Mouse (Mus musculus) MEL (cell line): ENCODE results near the gene Ppip5k2. TPM values are rescaled to one million over a fixed set of nuclear protein-coding genes. Genes with fewer than 3 reads are reported as not detected.

Experiments used
- DNase-seq: peaks from one replicate; pipeline ENCODE4 v3.0.0; 2011; ENCODE audit warnings: low read depth, low spot score
- H3K27ac ChIP-seq: 2 replicates; pipeline ENCODE4 v1.5.1; 2012; ENCODE audit warnings: low read depth, mild to moderate bottlenecking, control low read depth, low read length, moderate library complexity; ENCODE audit not compliant: control insufficient read depth
- H3K27me3 ChIP-seq, 2 experiments: fragments of 150-350 bp in 1 of 2; sonication (generic) in 1 of 2; 2 replicates each; pipeline ENCODE4 v1.6.1; 2012; ENCODE audit warnings: low read length in 2 of 2, mild to moderate bottlenecking in 2 of 2, improper control_type of control experiment in 1 of 2, moderate library complexity in 1 of 2; ENCODE audit not compliant: insufficient read depth in 2 of 2, control insufficient read depth in 1 of 2
- H3K36me3 ChIP-seq, 2 experiments: 2 replicates each; pipeline ENCODE4 v1.6.1; 2012 to 2014; ENCODE audit warnings: low read length in 2 of 2, improper control_type of control experiment in 1 of 2, inconsistent platforms in 1 of 2, mild to moderate bottlenecking in 1 of 2; ENCODE audit not compliant: insufficient read depth in 2 of 2, control insufficient read depth in 1 of 2
- H3K4me1 ChIP-seq, 2 experiments: fragments of 150-350 bp in 1 of 2; sonication (generic) in 1 of 2; 2 replicates each; pipeline ENCODE4 v1.6.1; 2012; ENCODE audit warnings: low read length in 2 of 2, improper control_type of control experiment in 1 of 2, mild to moderate bottlenecking in 1 of 2; ENCODE audit not compliant: insufficient read depth in 2 of 2, control insufficient read depth in 1 of 2
- H3K4me3 ChIP-seq, 2 experiments: fragments of 150-350 bp in 1 of 2; sonication (generic) in 1 of 2; 2 replicates each; pipeline ENCODE4 v1.5.1; 2012; ENCODE audit warnings: low read depth in 2 of 2, low read length in 2 of 2, mild to moderate bottlenecking in 2 of 2, moderate library complexity in 2 of 2, control low read depth in 1 of 2, improper control_type of control experiment in 1 of 2; ENCODE audit not compliant: control insufficient read depth in 1 of 2, insufficient read depth in 1 of 2
- H3K79me2 ChIP-seq: 2 replicates; pipeline ENCODE4 v1.6.1; 2012; ENCODE audit warnings: mild to moderate bottlenecking, low read length, moderate library complexity; ENCODE audit not compliant: control insufficient read depth, poor library complexity, insufficient read depth
- H3K9ac ChIP-seq: 2 replicates; pipeline ENCODE4 v1.6.1; 2012; ENCODE audit warnings: low read depth, mild to moderate bottlenecking, control low read depth, low read length, moderate library complexity; ENCODE audit not compliant: control insufficient read depth, poor library complexity, severe bottlenecking
- H3K9me3 ChIP-seq: fragments of 150-350 bp; sonication (generic); replicated peaks from 2 replicates; pipeline ENCODE4 v1.6.1; 2012; ENCODE audit warnings: mild to moderate bottlenecking, low read length, improper control_type of control experiment, moderate library complexity; ENCODE audit not compliant: insufficient read depth
- BHLHE40 ChIP-seq: IDR thresholded peaks from 2 replicates; pipeline ENCODE4 v1.6.1; 2012; ENCODE audit warnings: low read depth, mild to moderate bottlenecking, inconsistent platforms, low read length, improper control_type of control experiment, borderline replicate concordance
- CHD1 ChIP-seq: IDR thresholded peaks from 2 replicates; pipeline ENCODE4 v1.6.1; 2012; ENCODE audit warnings: low read depth, mild to moderate bottlenecking, inconsistent platforms, low read length, improper control_type of control experiment
- CHD2 ChIP-seq: IDR thresholded peaks from 2 replicates; pipeline ENCODE4 v1.6.1; 2011; ENCODE audit warnings: low read length, improper control_type of control experiment
- E2F4 ChIP-seq: IDR thresholded peaks from 2 replicates; pipeline ENCODE4 v1.6.1; 2011; ENCODE audit warnings: low read depth, low read length, improper control_type of control experiment, borderline replicate concordance
- ELF1 ChIP-seq: IDR thresholded peaks from 2 replicates; pipeline ENCODE4 v1.6.1; 2014; ENCODE audit warnings: low read depth, mild to moderate bottlenecking, inconsistent platforms, low read length, improper control_type of control experiment, moderate library complexity
- EP300 ChIP-seq, 2 experiments: IDR thresholded peaks; 2 replicates each; pipeline ENCODE4 v1.6.1; 2011; ENCODE audit warnings: improper control_type of control experiment in 2 of 2, low read length in 2 of 2, low read depth in 1 of 2, mild to moderate bottlenecking in 1 of 2
- ETS1 ChIP-seq: IDR thresholded peaks from 2 replicates; pipeline ENCODE4 v1.6.1; 2012; ENCODE audit warnings: low read depth, mild to moderate bottlenecking, inconsistent platforms, low read length, improper control_type of control experiment, moderate library complexity
- GABPA ChIP-seq: IDR thresholded peaks from 2 replicates; pipeline ENCODE4 v1.6.1; 2012; ENCODE audit warnings: low read depth, mild to moderate bottlenecking, inconsistent platforms, low read length, improper control_type of control experiment, moderate library complexity
- GATA1 ChIP-seq: IDR thresholded peaks from 2 replicates; pipeline ENCODE4 v1.6.1; 2011; ENCODE audit warnings: low read depth, low read length, improper control_type of control experiment
- HCFC1 ChIP-seq: IDR thresholded peaks from 2 replicates; pipeline ENCODE4 v1.6.1; 2012; ENCODE audit warnings: low read depth, mild to moderate bottlenecking, inconsistent platforms, low read length, improper control_type of control experiment, moderate library complexity
- JUND ChIP-seq: IDR thresholded peaks from 2 replicates; pipeline ENCODE4 v1.6.1; 2011; ENCODE audit warnings: low read depth, mild to moderate bottlenecking, improper control_type of control experiment, low read length
- KAT2A ChIP-seq: conservative IDR thresholded peaks from 2 replicates; pipeline ENCODE4 v1.6.1; 2012; ENCODE audit warnings: low read depth, low read length, improper control_type of control experiment, inconsistent platforms
- MAFK ChIP-seq: IDR thresholded peaks from 2 replicates; pipeline ENCODE4 v1.6.1; 2011; ENCODE audit warnings: low read depth, mild to moderate bottlenecking, low read length, improper control_type of control experiment, borderline replicate concordance
- MAX ChIP-seq: IDR thresholded peaks from 2 replicates; pipeline ENCODE4 v1.6.1; 2011; ENCODE audit warnings: low read length, improper control_type of control experiment
- MAZ ChIP-seq: IDR thresholded peaks from 2 replicates; pipeline ENCODE4 v1.6.1; 2012; ENCODE audit warnings: low read depth, mild to moderate bottlenecking, inconsistent platforms, low read length, improper control_type of control experiment
- MEF2A ChIP-seq: IDR thresholded peaks from 2 replicates; pipeline ENCODE4 v1.6.1; 2014; ENCODE audit warnings: low read depth, mild to moderate bottlenecking, inconsistent platforms, low read length, improper control_type of control experiment; ENCODE audit not compliant: poor library complexity, insufficient replicate concordance, severe bottlenecking; ENCODE audit errors: extremely low read depth
- MXI1 ChIP-seq: IDR thresholded peaks from 2 replicates; pipeline ENCODE4 v1.6.1; 2011; ENCODE audit warnings: mild to moderate bottlenecking, low read depth, low read length, improper control_type of control experiment
- MYB ChIP-seq: IDR thresholded peaks from 2 replicates; pipeline ENCODE4 v1.6.1; 2011; ENCODE audit warnings: mild to moderate bottlenecking, low read depth, low read length, improper control_type of control experiment
- MYC ChIP-seq: IDR thresholded peaks from 2 replicates; pipeline ENCODE4 v1.6.1; 2011; ENCODE audit warnings: low read depth, mild to moderate bottlenecking, low read length, improper control_type of control experiment, moderate library complexity
- NELFE ChIP-seq: IDR thresholded peaks from 2 replicates; pipeline ENCODE4 v1.6.1; 2011; ENCODE audit warnings: low read depth, low read length, improper control_type of control experiment
- NRF1 ChIP-seq: IDR thresholded peaks from 2 replicates; pipeline ENCODE4 v1.6.1; 2014; ENCODE audit warnings: low read depth, mild to moderate bottlenecking, inconsistent platforms, low read length, improper control_type of control experiment, moderate library complexity; ENCODE audit not compliant: poor library complexity, insufficient read depth, severe bottlenecking
- POLR2A ChIP-seq, 2 experiments: IDR thresholded peaks; 2 replicates each; pipeline ENCODE4 v1.6.1; 2011 to 2012; ENCODE audit warnings: low read length in 2 of 2, mild to moderate bottlenecking in 2 of 2, control low read depth in 1 of 2, improper control_type of control experiment in 1 of 2, low read depth in 1 of 2, moderate library complexity in 1 of 2; ENCODE audit not compliant: control insufficient read depth in 1 of 2, insufficient read depth in 1 of 2, poor library complexity in 1 of 2
- POLR2AphosphoS2 ChIP-seq: IDR thresholded peaks from 2 replicates; pipeline ENCODE4 v1.6.1; 2011; ENCODE audit warnings: low read length, improper control_type of control experiment
- POLR2AphosphoS5 ChIP-seq: IDR thresholded peaks from 2 replicates; pipeline ENCODE4 v1.6.1; 2012; ENCODE audit warnings: low read depth, borderline replicate concordance, mild to moderate bottlenecking, inconsistent platforms, low read length, moderate library complexity, mixed read lengths
- RAD21 ChIP-seq: IDR thresholded peaks from 2 replicates; pipeline ENCODE4 v1.6.1; 2011; ENCODE audit warnings: mild to moderate bottlenecking, low read depth, low read length, improper control_type of control experiment
- RCOR1 ChIP-seq: IDR thresholded peaks from 2 replicates; pipeline ENCODE4 v1.6.1; 2012; ENCODE audit warnings: low read depth, mild to moderate bottlenecking, inconsistent platforms, low read length, improper control_type of control experiment
- SIN3A ChIP-seq: IDR thresholded peaks from 2 replicates; pipeline ENCODE4 v1.6.1; 2012; ENCODE audit warnings: low read length, improper control_type of control experiment, inconsistent platforms
- SMC3 ChIP-seq: IDR thresholded peaks from 2 replicates; pipeline ENCODE4 v1.6.1; 2011; ENCODE audit warnings: low read depth, low read length, improper control_type of control experiment
- TAL1 ChIP-seq: IDR thresholded peaks from 2 replicates; pipeline ENCODE4 v1.6.1; 2012; ENCODE audit warnings: mild to moderate bottlenecking, inconsistent platforms, low read length, moderate library complexity, mixed read lengths
- TBP ChIP-seq: IDR thresholded peaks from 2 replicates; pipeline ENCODE4 v1.8.0; 2011; ENCODE audit warnings: low read depth, low read length, improper control_type of control experiment
- TCF12 ChIP-seq: IDR thresholded peaks from 2 replicates; pipeline ENCODE4 v1.6.1; 2014; ENCODE audit warnings: low read depth, mild to moderate bottlenecking, inconsistent platforms, low read length, improper control_type of control experiment, moderate library complexity
- UBTF ChIP-seq: IDR thresholded peaks from 2 replicates; pipeline ENCODE4 v1.6.1; 2012; ENCODE audit warnings: low read depth, mild to moderate bottlenecking, inconsistent platforms, low read length, improper control_type of control experiment, moderate library complexity, borderline replicate concordance; ENCODE audit not compliant: insufficient read depth
- USF1 ChIP-seq: IDR thresholded peaks from 2 replicates; pipeline ENCODE4 v1.6.1; 2014; ENCODE audit warnings: low read depth, mild to moderate bottlenecking, inconsistent platforms, low read length, improper control_type of control experiment, moderate library complexity
- USF2 ChIP-seq, 2 experiments: IDR thresholded peaks; 2 replicates each; pipeline ENCODE4 v1.6.1; 2011 to 2012; ENCODE audit warnings: improper control_type of control experiment in 2 of 2, low read length in 2 of 2, borderline replicate concordance in 1 of 2, inconsistent platforms in 1 of 2, low read depth in 1 of 2, mild to moderate bottlenecking in 1 of 2; ENCODE audit not compliant: insufficient read depth in 1 of 2
- ZC3H11A ChIP-seq: IDR thresholded peaks from 2 replicates; pipeline ENCODE4 v1.6.1; 2012; ENCODE audit warnings: low read depth, mild to moderate bottlenecking, inconsistent platforms, low read length, improper control_type of control experiment
- ZMIZ1 ChIP-seq: IDR thresholded peaks from 2 replicates; pipeline ENCODE4 v1.6.1; 2012; ENCODE audit warnings: low read depth, mild to moderate bottlenecking, inconsistent platforms, low read length, improper control_type of control experiment, moderate library complexity
- ZNF384 ChIP-seq: IDR thresholded peaks from 2 replicates; pipeline ENCODE4 v1.6.1; 2012; ENCODE audit warnings: low read depth, mild to moderate bottlenecking, inconsistent platforms, low read length, improper control_type of control experiment
- polyA plus RNA-seq, 2 experiments: library from polyadenylated mRNA; stranded (reverse) in 1 of 2; unstranded in 1 of 2; fragments of >175 nt in 1 of 2; fragments of >200 nt in 1 of 2; gene quantifications; 2 replicates each; pipeline versions ENCODE4 v1.2.1 to v1.2.4; 2012; ENCODE audit warnings: low replicate concordance in 2 of 2, low read depth in 1 of 2; ENCODE audit not compliant: insufficient read length in 2 of 2, insufficient read depth in 1 of 2, missing spikeins in 1 of 2
- total RNA-seq: library from RNA; depleted of rRNA; stranded (reverse); fragments of 300-350 nt; gene quantifications from 2 replicates; pipeline ENCODE4 v1.2.3, GENCODE M21; 2012

Gene Ppip5k2
- total and polyA plus RNA-seq, 3 experiments = 47.2 to 651 (median 60.7) TPM

DNA sequence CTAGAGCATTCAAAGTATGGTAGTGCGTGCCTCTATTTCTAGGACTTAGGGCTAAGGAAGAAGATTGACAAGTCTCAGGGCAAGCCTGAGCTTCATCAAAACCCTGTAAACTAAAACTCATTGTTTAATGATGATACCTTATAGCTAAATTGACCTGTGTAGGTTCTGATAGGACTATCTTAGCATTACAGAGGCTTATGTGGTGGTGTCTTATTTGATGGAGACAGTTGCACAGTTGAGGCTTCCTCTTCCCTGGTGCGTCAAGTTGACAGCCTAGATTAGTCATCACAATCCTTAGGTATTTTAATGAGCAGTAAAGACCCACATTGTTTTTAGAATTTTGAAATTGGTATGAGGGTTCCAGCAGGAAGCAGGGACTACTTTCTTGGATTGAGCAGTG lies 3.8 kb upstream of the Ppip5k2 start:
- Histone ChIP-seq H3K4me3 (peak overlapping the region in 1 of 2 experiments; percentile 26; a peak in 1 of 4 replicates), H3K79me2 (peaks cover 17% of the 10 kb centered on the region), H3K27ac (peak overlapping the region; percentile 71), H3K9me3 (no peaks in the 10 kb centered on the region), H3K4me1 (peaks cover 22 to 25% of the 10 kb centered on the region in 2 experiments), H3K36me3 (peaks cover 1 to 39% of the 10 kb centered on the region in 2 experiments; a peak in 2 of 4 replicates), H3K9ac (no peak overlapping the region), H3K27me3 (no peaks in the 10 kb centered on the region)
- peak; percentile 91 for DNase-seq
- TF ChIP-seq BHLHE40 (peak; percentile 41; the same call in 1 of the 2 replicates), POLR2A (IDR thresholded peaks at IDR 0.05; ENCODE audit: control insufficient read depth in 1 of 2, insufficient read depth in 1 of 2, low read depth in 1 of 2, low read length in 2 of 2, poor library complexity in 1 of 2) (0 out of 4 replicates have a peak, but pooled peaks of 1 of the 2 experiments have one; percentile 30), RAD21 (no peak), USF2 (IDR thresholded peaks at IDR 0.05; ENCODE audit: borderline replicate concordance in 1 of 2, insufficient read depth in 1 of 2, low read depth in 1 of 2, low read length in 2 of 2) (no peak), ZMIZ1 (no peak; the same call in 1 of the 2 replicates), MXI1 (0 out of 2 replicates have a peak, but pooled peaks have one; percentile 55), ZC3H11A (no peak), UBTF (no peak), MYC (no peak), CHD1 (no peak), POLR2AphosphoS2 (no peak), MEF2A (no peak), JUND (peak; percentile 66; the same call in 1 of the 2 replicates), TCF12 (peak; percentile 96), POLR2AphosphoS5 (no peak), TAL1 (peak; percentile 95), GATA1 (peak; percentile 95), HCFC1 (no peak; the same call in 1 of the 2 replicates), ZNF384 (no peak), SMC3 (no peak), SIN3A (peak; percentile 67), ELF1 (no peak), MAFK (0 out of 2 replicates have a peak, but pooled peaks have one; percentile 16), TBP (0 out of 2 replicates have a peak, but pooled peaks have one; percentile 59), MAX (no peak), RCOR1 (peak; percentile 60; the same call in 1 of the 2 replicates), EP300 (IDR thresholded peaks at IDR 0.05; ENCODE audit: low read depth in 1 of 2, low read length in 2 of 2) (peak; percentile 98), MAZ (no peak), ETS1 (peak; percentile 87), NRF1 (no peak), MYB (peak; percentile 85), KAT2A (no peak), CHD2 (no peak; the same call in 1 of the 2 replicates), GABPA (no peak), E2F4 (peak; percentile 13; the same call in 1 of the 2 replicates), USF1 (no peak), NELFE (peak; percentile 47)
